Mouse (Mus musculus) T-helper 1 cell (primary cell): ENCODE results near the gene Igf2r.

Experiments used
- in situ Hi-C: fragments of 300-600 bp; cut with MboI, MseI; formaldehyde crosslinking; loops from one replicate; pipeline ENCODE4 v1.15.1; 2025; ENCODE audit warnings: high pct_unique_total_duplicates

Gene Igf2r

DNA sequence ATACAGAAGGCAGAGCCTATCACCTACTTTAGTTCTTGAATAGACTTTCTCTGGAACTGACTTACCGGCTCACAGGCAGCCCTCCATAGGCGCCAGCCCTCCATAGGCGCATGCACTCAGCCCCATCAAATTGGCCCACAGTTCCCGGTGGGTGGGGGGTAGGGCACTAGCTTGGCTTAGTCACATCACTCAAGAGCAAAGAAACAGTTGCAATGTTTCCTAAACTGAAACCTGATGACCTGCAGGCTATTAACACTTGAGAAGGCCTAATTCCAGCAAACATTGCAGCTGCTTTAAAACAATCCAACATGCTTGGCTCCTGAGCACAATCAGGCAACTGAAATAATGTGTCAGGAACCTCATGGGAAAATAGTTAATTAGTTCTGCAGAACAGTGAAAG, 18.2 kb downstream of the Igf2r start:
- in situ Hi-C loops: no loop called here

DNA sequence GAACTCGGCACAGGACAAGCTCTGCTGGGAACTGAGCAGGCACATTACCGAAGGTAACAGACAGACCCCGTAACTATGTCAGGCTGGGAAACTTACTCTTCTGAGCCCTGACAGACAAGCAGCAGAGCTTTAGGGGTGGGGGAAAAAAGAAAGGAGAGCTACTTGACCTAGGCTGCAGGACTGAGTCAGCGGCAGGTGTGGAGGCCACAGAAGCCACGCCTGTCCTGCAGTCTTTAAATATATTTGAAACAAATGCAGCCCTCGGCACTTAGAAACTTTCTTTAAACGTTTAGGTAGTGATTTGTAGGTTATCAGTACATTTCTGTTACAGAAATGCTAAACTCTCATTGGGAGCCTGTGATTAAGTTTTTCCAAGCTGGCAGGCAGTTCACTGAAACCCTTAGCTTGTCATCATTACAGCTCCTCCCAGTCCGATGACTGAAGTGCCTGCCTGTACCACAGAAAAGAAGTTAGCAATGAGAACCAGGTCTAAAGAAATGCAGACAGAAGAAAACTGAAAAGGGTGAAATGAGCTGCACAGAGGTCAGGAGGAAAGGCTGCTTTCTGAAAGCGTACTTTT, 18.8 kb downstream of the Igf2r start:
- in situ Hi-C loops: no loop called here

DNA sequence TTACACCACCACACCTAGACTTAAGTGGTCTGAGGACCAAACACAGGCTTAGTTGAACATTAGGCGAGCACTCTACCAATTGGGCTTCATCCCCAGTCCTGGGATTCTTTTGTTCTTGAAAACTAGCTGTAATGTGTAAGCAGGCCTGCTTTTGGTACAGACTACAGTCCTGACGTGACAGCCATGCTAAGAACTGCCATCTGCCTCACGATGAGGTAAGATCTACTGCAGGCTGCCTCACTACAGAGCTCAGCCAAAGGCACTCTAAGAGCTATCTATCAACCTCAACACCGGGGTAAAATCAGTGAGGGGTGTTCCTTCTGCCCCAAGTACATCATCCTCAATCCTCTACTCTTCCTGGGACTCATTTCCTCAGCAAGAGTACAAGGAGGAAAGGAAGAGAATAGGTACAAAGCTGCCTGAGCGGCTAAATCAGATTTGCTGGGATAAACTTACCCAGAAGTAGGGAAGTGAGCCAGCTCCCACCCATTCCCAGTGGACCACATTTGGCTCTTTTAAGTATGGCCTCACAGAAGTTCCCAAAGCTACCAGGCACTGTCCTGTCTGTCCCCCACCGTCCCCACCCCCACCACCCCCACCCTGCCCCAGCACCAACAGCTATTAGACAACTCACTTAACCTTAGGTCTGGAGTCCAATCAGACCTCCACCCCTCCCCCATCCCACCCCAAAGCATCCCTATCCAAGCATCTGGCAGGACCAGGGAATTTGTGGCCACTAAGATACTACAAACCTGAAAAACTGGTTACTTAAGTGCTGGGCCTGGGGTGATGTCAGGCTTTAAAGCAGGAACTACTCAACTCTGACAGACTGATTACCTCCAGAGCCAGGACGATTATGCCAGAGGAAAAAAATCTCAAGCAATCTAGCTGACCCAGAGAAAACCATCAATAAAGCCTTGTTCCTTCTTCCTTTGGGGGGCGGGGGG, 19.8 kb downstream of the Igf2r start:
- in situ Hi-C loops: no loop called here

DNA sequence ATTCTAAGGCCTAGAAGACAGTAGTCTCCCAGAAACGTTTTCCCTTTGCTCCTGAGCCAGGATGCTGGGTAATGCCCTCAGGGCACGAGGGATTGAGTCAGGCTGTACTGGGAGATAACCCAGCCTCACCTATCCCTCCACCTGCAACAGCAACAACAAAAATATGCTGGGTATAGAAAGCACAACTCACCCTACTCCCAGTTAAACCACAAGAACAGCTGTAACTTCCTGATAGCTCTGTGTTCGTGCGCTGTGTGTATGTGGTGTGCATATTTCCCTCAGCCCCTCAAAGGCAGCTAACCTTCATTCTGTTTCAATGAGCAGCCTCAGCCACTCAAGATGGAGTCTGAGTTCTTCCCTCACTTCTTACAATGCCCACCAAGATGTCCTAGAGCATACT, 23.7 kb downstream of the Igf2r start:
- in situ Hi-C loops: no loop called here

- in situ Hi-C loops: no loop called here
Measured at GRCm38 (mm10) chr17:12744071-12744470, 25.4 kb downstream of the Igf2r start.

- in situ Hi-C loops: no loop called here
Measured at GRCm38 (mm10) chr17:12742151-12742908, 27.1 kb downstream of the Igf2r start.

DNA sequence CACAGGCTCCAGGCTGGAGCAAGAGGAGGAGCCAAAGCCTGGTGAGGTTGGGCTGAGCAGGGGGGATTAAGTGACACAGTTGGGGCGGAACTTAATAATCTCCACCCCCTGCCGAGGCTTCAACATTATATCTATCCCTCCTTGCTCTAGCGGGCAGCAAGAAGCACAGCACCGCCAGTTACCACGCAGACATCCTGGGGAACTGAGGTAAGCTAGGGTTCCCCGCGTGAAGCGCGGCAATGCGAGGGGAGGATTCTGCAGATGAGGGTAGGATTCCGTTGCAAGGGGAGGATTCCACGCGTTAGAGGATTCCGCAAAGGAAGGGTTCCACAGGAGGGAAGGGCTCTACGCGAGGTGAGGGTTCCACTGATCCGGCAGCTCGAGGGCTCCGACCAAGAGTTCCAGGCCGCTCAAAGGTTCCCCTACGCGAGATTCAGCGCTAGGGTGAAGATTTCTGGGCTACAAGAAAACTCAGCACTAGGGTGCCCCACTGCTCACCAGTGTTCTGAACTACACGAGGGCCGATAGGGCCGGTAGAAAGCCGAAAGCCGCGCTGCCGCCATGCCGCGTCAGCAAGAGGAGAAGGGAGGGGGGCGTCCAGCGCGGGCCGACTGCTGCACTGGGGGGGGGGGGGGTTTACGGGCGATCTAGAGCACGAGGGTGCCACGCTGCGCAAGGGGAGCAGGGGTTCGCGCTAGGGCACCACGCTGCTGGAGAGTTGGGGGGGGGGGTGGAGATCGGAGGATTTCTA, 28.1 kb downstream of the Igf2r start:
- in situ Hi-C loops: no loop called here

- in situ Hi-C loops: no loop called here
Measured at GRCm38 (mm10) chr17:12740317-12740716, 29.1 kb downstream of the Igf2r start.

DNA sequence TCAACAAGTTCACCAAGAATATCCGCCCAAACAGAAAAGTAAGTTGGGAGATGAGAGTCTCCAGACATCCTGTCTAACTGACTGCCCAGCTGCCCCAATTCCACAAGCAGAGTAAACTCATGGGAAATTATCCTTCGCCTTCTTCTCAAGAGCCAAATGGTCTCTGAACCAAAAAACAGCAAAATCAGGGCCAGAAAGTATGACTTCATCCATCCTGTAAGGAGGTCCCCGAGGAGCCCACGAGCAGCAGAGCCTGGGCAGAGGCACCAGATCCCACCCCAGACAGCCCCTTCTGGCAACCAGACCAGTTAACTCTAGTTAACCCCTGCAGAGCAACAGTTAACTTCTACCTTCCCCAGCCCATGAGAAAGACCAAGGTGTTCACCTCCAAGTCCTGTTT, 29.9 kb downstream of the Igf2r start:
- in situ Hi-C loops: no loop called here

- in situ Hi-C loops: no loop called here
Measured at GRCm38 (mm10) chr17:12737934-12738333, 31.5 kb downstream of the Igf2r start.

DNA sequence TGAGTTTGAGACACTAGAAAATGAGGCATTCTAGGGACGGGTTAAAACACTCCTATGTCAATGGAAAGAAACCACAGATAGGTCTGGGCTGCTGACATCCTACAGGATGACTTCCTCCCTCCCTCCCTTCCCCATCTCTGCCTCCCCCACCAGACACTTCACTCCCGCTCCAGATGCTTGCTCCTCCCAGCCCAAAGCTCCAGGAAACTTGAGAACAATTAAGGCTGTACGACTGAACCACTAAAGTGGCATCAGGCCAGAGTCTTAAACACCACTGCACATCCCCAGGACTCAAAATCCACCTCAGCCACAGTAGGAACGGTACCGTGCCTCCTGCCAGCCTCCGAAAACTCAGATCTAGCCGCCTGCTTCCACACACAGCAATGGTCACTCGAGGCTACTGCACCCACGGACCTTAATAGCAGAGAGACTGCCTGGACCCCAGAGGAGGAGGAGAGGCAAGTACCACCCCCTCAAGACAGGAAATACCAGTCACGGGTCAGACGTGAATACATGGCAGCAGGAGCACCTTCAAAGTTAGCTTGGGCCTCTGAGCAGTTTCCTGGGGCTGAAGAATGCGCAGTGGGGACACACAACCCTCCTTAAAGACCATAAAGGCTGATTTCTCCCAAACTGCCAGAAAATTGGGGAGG, 35.1 kb downstream of the Igf2r start:
- in situ Hi-C loops: no loop called here

- in situ Hi-C loops: no loop called here
Measured at GRCm38 (mm10) chr17:12733128-12733527, 36.3 kb downstream of the Igf2r start.

DNA sequence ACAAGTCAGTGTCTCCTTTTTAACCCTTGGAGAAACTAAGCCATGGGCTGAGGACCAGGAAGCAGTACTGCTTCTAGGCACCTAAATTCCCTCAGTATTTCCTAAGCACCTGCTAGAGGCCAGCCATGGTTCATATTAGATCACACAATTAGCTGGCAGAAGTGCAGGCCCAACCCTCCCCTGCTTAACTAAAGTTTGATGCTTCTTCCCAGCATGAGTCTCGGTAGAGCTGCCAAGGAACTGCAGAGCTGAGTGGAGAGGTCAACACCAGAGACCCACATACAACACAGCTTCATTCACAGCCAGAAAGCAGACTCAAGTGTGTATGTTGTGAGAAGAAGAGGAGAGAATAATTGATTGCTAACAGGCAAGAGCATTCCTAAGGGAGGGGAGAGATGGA, 40.9 kb downstream of the Igf2r start:
- in situ Hi-C loops: no loop called here

DNA sequence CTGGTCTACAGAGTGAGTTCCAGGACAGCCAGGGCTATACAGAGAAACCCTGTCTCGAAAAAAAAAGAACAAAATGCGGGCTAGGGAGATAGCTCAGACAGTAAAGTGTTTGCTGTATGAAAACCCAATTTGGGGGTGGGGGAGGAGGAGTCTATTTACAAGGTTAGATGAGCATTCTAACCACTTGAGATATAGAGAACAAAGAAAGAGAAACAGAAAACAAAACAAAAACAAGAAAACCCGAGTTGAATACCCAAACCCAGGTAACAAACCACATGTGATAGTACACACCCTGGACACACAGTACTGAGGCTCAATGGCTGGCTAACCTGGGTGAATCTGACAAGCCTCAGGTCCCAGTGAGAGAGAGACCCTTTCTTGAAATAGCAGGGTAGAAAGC, 41.7 kb downstream of the Igf2r start:
- in situ Hi-C loops: no loop called here

DNA sequence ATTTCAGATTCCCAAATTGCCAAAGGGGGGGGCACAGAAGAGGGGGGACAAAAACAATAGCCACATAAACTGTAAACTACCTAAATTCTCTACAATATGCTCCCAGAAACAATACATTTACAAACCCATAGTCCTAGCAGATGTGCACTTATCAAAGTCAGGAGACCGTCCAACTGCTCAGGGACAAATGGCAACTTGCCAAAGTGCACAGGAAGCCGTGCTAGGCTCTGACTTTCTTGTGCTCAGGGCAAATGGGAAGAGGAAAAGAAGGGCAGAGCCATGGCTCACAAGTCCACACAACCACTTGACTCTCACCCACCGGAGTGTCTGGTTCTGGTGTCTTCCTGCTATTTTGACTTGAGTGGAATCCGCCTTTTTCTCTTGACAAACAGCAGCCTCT, 43.6 kb downstream of the Igf2r start:
- in situ Hi-C loops: no loop called here

DNA sequence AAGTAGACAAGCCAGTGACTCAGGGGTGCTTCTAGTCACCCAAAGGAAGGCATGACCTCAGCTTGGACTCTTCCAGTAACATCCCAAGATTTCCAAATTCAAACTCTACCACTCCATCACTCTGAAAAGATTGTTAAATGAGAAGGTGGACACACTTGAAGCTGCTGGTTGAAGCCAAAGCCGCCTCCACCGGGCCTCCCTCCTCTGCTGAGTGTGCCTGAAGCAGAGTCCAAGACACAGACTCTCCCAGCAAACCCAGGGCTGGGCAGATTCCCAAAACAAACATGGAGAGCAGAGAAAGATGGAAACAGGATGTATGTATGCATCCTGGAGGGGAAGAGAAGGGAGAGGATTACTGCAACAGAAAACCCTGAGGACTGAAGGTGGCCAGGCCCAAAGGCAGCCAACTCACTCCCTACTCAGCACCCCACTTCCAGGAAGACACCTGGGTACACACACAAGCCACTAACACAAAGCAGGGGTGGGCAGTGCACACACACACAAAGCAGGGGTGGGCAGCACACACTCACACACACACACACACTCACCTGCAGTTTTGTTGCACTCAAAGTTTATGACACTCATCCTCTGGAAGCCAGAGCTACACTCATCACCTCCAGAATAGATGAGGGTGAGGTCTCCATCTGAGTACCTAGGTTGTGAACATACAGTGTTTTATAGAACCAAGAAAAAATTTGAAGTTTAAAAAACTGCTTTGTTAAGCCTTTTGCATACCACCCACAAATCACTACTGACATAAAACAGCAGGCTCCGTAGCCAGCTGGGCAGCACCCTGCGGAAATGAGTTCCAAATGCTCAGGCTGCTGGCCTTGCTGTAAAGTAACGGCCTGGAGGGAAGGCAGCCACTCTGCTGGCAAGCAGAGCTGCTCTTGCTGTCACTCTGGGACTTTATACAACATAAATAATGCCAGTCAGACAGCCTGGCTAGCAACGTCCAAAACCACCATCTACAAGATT, 44.4 kb downstream of the Igf2r start:
- in situ Hi-C loops: loop anchor here (5.0 kb wide), 1 partner anchor 82 kb away; no protein-coding TSS in a partner anchor

GRCm38 (mm10) chr17:12723986-12724766, 45.3 kb downstream of the Igf2r start:
- in situ Hi-C loops: loop anchor here (5.0 kb wide), 1 partner anchor 83 kb away; no protein-coding TSS in a partner anchor

- in situ Hi-C loops: loop anchor here (5.0 kb wide), 1 partner anchor 85 kb away; no protein-coding TSS in a partner anchor
Measured at GRCm38 (mm10) chr17:12722622-12723021, 46.8 kb downstream of the Igf2r start.
